Mouse (Mus musculus) ES-CJ7 (cell line): ENCODE measurements around the gene Sctr.

Source experiments
- DNase-seq: peaks from one replicate; pipeline ENCODE4 v3.0.0; 2011; ENCODE audit warnings: low read depth, low spot score

The Sctr gene

DNA sequence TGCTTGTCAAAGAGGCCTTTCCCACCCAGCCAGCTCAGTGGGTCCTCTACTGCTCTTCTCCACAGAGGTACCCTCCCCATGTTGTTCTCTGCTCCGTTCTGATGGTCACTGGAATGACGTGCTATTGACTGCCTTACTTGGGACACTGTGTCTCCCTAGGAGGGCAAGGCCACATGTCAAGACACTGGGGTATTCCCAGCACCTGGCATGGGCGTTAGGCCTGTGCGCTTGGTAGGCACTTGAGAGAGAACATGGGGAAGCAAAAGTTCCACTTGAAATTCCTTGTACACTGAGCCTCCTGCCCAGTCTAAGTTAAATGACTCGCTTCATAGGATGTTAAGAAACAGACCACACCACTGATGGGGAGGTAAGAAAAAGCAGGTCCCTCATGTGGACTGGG lies 62.4 kb downstream of the Sctr start:
- DNase-seq: no peak

DNA sequence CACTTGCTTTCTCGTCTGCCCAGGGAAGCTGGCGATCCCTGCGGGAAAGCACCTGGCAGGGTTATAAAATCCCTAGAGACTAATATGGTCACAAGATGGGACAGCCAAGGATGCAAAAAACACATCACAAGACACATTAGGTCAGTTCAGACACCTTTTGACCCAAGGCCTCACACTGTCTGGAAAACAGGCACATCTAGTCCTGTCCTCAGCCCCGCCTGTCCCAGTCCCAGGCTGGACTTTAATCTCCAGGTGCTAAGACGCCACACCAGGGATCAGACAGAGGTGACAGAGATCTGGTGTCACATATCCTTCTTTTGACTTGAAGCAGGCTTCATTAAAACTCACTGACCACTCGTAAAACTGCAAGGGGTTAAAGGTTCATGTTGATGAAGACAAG lies 63.5 kb downstream of the Sctr start:
- no peak for DNase-seq

DNA sequence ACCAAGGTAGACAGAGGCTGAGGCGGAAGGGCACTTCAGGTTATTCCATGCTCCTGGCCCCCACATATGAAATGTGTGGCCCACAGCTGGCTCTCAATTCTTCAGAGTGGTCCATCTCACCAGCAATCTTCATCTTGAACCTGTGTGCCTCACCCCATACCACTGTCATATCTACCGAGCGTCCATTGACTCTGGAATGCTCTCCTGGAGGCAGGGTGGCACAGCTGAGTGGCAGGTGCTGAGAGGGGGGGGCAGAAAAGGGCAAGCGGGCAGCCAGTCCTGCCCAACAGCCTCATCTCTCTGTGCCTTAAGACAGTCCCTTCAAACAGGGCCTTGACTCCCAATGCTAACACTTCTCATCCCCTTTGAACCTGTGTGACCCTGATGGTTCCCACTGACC lies 64.4 kb downstream of the Sctr start:
- DNase-seq: no peak

- no peak for DNase-seq
Measured at GRCm38 (mm10) chr1:120072900-120073299, 66.2 kb downstream of the Sctr start.

- peak; percentile 72 for DNase-seq
Measured at GRCm38 (mm10) chr1:120073519-120074306, 67.0 kb downstream of the Sctr start, which contains the start of gene Tmem37. TSS of gene Tmem37 (minus strand) at chr1:120074074.

- peak; percentile 73 for DNase-seq
Measured at GRCm38 (mm10) chr1:120074307-120074702, 67.6 kb downstream of the Sctr start.

- no peak for DNase-seq
Measured at GRCm38 (mm10) chr1:120074931-120075330, 68.2 kb downstream of the Sctr start.

DNA sequence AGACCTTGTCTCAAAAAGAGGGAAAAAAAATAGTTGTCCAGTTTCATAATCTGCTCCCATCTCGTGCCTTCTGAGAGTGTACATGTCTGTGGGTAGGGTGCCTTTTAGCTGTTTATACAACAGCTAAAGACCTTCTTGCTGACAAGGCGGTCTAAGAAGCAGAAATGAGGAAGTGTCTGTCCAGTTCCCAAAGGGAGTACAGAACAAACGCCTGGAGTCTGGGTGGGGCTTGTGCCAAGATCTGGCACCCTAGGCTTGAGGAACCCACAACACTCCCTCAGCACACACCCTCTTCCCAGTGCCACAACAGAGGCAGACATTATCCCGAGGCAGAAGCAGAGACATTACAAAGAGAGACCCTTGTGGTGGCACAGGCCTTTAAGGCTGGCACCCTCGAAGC lies 68.8 kb downstream of the Sctr start:
- DNase-seq: no peak

DNA sequence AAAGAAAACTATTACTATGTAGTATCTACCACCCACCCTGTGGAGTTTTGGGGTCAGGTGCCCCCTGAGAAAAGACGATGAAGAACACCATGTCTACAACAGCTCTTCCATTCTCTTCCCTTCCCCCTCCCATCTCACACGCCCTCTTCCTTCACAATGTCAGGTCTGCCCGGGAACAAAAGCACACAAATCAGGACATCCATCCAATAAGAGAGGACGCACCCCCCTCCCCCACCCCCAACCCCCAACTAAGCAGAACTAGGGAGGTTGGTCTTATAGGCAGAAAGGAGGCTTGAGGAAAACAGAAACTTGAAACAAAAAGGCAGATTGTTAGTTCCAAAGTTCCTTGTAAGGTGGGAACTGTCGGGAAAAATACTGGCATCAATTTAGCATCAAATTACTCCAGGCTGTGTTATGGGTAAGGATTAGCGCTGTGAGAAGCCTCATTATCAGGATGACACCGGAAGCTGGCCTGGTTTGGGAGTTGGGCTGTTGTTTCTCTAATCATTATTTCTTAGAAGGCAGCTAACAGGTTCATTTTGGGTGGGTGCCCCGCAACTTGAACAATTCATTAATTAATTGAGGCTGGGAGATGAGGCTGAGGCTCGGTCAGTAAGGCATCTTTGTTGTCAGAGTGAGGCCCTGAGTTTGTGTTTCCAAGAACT lies 71.2 kb downstream of the Sctr start:
- peak; percentile 86 for DNase-seq

GRCm38 (mm10) chr1:120080632-120081031 lies 73.9 kb downstream of the Sctr start:
- DNase-seq: no peak

- DNase-seq: peak; percentile 78
Measured at GRCm38 (mm10) chr1:120082957-120083585, 76.4 kb downstream of the Sctr start.

DNA sequence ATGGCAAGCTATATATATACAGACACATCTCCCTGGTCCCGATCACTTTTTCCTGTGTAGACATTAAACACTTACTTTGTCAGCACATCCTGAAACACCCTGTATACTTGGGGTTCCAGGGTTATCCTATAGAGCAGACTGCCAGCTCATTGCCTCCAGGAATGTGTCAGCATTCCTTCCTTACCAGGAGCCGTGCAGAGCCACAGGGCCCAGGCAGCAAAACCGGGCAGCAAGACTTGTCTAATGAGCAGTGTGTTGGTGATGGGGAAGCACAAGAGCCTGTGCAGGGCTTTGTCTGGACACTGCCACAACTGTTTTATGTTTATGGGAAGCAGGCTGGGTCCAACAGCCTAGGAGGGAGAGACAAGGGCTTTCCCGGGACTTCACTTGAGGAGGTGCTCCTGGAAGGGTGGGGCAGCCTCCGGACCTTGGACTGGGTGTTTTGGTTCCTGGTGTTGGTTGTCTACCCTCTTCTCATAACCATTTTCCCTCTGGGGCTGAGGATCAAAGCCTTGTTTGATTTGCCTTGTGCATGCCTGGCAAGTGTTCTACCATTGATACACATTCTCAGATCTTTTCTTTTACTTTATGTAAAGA lies 77.3 kb downstream of the Sctr start:
- no peak for DNase-seq

DNA sequence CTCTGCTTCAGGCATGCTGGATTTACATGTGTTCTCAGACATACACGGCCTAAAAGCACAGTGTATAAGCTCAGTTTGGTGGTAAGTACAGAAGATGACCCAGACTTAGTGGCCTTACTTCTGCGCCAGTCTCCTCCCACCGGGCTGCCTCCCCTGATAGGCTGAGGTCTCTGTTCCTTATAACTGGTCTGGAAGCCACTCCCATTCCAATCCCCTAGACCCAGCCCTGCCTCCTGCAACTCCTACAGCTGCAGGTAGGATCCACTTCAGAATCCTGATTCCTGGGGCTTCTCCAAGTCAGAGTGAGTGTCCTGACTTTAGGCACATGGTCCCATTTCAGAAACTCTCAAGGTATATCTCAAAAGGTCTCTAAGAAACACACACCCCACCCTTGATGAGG lies 79.0 kb downstream of the Sctr start:
- DNase-seq: peak; percentile 91

GRCm38 (mm10) chr1:120086644-120087043 lies 80.0 kb downstream of the Sctr start:
- peak; percentile 89 for DNase-seq

- DNase-seq: peak; percentile 87
Measured at GRCm38 (mm10) chr1:120089180-120089579, 82.5 kb downstream of the Sctr start.

DNA sequence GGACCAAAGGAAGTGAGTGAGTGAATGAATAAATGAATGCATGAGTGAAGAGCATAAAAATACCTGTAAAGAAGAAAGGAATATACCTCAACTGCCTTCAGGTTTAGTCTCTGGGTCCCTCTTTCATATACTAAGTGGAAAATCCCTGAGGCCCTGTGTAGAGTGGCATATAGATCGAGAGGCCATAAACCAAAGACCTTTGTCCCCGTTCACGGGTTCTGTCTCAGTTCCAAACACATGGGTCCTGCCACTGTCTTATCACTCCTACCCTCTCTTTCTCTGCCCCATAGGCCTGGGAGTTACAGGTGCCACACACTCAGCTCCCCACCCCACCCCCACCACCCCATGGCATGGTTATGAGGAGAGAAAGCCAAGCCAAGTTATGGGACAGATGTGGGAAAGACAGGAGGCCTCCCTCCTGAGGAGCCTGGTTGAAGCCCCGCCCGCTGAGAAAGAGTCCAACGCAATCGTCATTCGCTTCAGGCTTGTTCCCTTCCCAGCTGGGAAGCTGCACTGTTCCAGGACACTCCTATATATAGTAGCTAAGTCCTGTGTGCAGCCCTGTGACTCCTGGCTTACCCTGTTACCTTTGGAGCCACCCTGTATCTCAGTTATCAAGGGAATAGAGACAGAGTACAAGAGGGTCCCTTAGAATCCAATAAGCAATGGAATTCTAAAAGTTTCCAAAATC lies 84.3 kb downstream of the Sctr start:
- DNase-seq: no peak

DNA sequence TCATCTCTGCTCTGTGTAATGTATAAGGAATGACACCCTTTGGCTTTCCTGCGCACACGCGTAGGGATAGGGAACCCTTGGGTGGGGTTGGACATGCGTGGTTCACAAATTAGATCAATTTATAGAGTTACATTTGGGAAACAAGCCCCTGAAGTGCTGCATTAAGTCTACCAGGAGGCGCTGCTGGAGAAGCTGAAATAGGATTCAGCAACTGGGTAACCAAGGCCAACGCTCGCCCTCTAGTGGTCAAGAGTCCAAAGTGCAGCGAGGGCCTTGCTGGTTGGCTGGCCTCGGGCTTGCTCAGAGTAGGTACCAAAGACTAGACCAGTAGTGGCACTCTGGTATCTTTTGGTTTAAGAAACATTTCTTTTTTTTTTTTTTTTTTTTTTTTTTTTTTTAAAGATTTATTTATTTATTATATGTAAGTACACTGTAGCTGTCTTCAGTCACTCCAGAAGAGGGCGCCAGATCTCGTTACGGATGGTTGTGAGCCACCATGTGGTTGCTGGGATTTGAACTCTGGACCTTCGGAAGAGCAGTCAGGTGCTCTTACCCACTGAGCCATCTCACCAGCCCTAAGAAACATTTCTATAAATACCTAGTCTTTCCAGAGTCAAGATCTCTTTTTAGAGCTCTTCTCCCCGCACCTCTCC lies 86.9 kb downstream of the Sctr start:
- peak; percentile 92 for DNase-seq

GRCm38 (mm10) chr1:120094920-120095319 lies 88.2 kb downstream of the Sctr start:
- DNase-seq: no peak

DNA sequence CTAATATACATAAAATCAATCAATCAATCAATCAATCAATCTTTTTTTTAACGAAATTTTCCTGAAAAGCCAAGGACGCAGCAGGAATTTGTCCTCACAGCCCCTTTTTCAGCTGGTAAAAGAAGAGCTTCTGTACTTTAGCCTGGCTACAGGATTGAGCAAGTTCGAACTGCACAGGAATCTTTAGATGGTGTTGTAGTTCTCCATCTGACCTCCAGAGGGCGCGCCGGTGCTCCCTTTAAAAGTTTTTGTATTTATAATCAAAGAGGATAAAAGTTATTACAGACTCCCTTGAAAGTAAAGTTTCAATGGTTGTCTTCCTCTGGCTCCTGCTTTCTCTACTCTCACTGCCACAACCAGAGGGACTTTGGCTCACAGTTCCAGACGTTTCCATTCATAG lies 91.6 kb downstream of the Sctr start:
- DNase-seq: peak; percentile 48

DNA sequence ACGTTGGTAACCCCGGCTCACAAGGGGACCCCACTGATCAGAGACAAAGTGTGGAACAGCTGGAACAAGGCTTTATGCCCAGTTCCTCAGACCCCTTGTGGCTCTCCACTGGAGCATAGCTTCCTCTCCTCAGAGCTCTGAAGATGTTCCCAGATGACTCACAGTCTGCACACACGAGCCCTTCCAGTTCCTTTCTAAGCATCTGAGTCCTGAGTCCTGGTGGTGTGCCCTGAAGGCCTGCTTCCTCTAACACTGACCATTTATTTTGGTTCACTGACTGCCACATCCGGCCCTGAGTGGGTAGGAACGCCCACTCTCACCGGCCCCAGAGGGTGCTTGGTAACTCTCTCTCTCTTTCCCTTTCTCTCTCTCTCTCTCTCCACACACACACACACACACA lies 92.8 kb downstream of the Sctr start:
- DNase-seq: no peak
